Mouse (Mus musculus) forebrain, embryonic 10.5 days (tissue): Measurements from ENCODE around the gene Creb5. TPM values are rescaled to one million over a fixed set of nuclear protein-coding genes. Genes with fewer than 3 reads are reported as not detected.

Source experiments
- DNase-seq: peaks from one replicate; pipeline ENCODE4 v3.0.0-alpha.2; 2017; ENCODE audit warnings: low spot score; ENCODE audit errors: extremely low spot score
- H3K27ac ChIP-seq: fragments of 300-500 bp; sonication (generic); 2 replicates; pipeline ENCODE4 v1.5.1; 2016; ENCODE audit warnings: mild to moderate bottlenecking
- H3K27me3 ChIP-seq: fragments of 300-500 bp; sonication (generic); 2 replicates; pipeline ENCODE4 v1.6.1; 2016; ENCODE audit warnings: mild to moderate bottlenecking; ENCODE audit not compliant: poor library complexity, severe bottlenecking
- H3K36me3 ChIP-seq: fragments of 300-500 bp; sonication (generic); replicated peaks from 2 replicates; pipeline ENCODE4 v1.6.1; 2016; ENCODE audit warnings: mild to moderate bottlenecking, moderate library complexity
- H3K4me1 ChIP-seq: fragments of 300-500 bp; sonication (generic); 2 replicates; pipeline ENCODE4 v1.6.1; 2016
- H3K4me3 ChIP-seq: fragments of 300-500 bp; sonication (generic); 2 replicates; pipeline ENCODE4 v1.5.1; 2016; ENCODE audit warnings: mild to moderate bottlenecking, moderate library complexity
- H3K9me3 ChIP-seq: fragments of 300-500 bp; sonication (generic); 2 replicates; pipeline ENCODE4 v1.6.1; 2016; ENCODE audit warnings: mild to moderate bottlenecking, moderate library complexity
- WGBS: fragments of 180-500 bp; shearing (Covaris S2); methylation state at CpG from one replicate; pipeline ENCODE4 v1.1.7; 2016; 5-methylcytosine and 5-hydroxymethylcytosine counted together
- polyA plus RNA-seq: library from polyadenylated mRNA; unstranded; fragments of >200 nt; fragmentation: Nextera tagmentation; extraction: Ambion mirVana; gene quantifications from 2 replicates; pipeline ENCODE4 v1.2.1, GENCODE M21; 2016

Gene Creb5
- polyA plus RNA-seq, 1 experiment from 2014 or later, result 22.9 TPM

- Histone ChIP-seq H3K4me1 (peaks cover 35% of the 10 kb centered on the region), H3K36me3 (peaks cover 2% of the 10 kb centered on the region; the same call in 1 of the 2 replicates), H3K27ac (peak overlapping the region; percentile 80), H3K9me3 (no peaks in the 10 kb centered on the region), H3K4me3 (peak overlapping the region; percentile 41), H3K27me3 (no peaks in the 10 kb centered on the region)
- WGBS, result 4% methylated on average over 15 of the region's 15 CpGs
- DNase-seq, result peak; percentile 63
Observed at GRCm38 (mm10) chr6:53698128-53698749, 411.2 kb downstream of the Creb5 start.

DNA sequence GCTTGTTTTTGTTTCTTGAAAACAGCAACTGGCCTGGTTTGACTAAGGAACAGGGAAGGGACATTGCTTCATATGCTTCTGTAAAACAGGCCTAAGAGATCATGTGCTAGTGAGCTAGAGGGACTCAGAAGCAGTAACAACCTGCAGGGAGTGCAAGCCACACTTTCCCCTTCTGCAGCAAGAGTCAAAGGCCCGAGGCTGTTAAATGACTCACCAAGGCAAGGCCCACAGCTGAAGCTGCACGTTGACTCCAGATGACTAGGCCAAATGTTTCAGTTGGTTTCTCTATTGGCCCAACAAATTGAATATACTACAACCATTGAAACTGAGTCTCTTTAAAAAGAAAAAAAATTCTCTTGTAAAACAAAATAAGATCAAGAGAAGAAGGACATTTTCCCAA is 417.4 kb downstream of the Creb5 start:
- Histone ChIP-seq H3K36me3 (no peaks in the 10 kb centered on the region), H3K27ac (no peak overlapping the region), H3K4me1 (peaks cover 7% of the 10 kb centered on the region; the same call in 1 of the 2 replicates), H3K4me3 (no peak overlapping the region), H3K27me3 (no peaks in the 10 kb centered on the region), H3K9me3 (no peaks in the 10 kb centered on the region)
- no peak for DNase-seq
- WGBS, result 54% methylated on average over 2 of the region's 2 CpGs

DNA sequence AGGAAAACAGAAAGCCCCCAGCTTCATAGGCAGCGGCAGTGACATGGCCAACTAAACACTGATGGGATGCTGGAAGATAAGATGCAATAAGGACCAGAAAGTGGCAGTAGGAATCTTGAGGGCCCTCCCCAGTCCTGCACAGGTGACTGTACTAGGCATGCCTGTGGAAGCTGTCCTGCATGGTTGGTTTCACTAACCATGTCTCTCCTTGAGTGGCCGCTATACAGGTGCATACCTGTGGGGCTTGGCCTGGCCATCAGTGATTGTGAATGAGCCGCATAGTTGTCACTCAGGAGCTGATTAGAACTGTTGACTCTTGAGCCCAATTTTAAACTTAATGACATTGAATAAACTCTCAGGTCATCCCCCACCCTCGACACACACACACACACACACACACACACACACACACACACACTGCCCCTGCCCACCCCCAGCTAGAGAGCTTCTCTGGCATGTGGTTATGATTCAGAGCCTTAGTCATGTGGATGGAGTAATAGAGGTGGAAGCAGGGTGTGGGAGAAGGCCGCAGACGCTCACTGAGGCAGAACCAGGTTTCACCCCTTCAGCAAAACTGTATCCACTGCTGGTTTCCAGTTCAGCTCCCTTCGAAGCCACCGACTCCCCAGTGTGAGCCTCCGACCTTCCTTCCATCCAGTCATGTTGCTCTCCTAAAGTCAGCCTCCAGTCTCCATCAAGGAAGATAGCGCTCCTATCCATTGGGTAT is 419.7 kb downstream of the Creb5 start:
- 93% methylated on average over 10 of the region's 10 CpGs for WGBS
- no peaks in the 10 kb centered on the region for H3K36me3 ChIP-seq
- H3K9me3 ChIP-seq, result no peaks in the 10 kb centered on the region
- DNase-seq, result no peak
- H3K27me3 ChIP-seq, result no peaks in the 10 kb centered on the region
- peaks cover 7% of the 10 kb centered on the region; the same call in 1 of the 2 replicates for H3K4me1 ChIP-seq
- no peak overlapping the region for H3K4me3 ChIP-seq
- no peak overlapping the region for H3K27ac ChIP-seq

DNA sequence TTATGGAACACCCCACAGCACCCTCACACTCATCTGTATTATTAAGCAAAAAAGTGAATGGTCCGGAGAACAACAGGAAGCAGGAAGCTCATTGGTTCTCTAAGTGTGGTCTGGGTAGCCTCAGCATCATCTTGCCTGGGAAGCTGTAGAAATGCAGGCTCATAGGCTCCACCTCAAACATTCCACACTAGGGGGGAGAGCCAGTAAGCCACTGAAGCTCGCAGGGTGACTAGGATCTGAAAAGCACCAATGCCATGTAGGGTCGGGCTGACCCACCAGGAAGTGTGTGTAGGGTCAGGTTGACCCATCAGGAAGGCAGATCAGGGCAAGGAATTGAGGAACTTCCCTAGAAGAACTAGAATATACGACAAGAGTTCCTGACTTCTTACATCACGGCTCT is 420.7 kb downstream of the Creb5 start:
- H3K4me1 ChIP-seq, result peaks cover 7% of the 10 kb centered on the region; the same call in 1 of the 2 replicates
- no peaks in the 10 kb centered on the region for H3K36me3 ChIP-seq
- DNase-seq, result no peak
- H3K27ac ChIP-seq, result no peak overlapping the region
- no peaks in the 10 kb centered on the region for H3K9me3 ChIP-seq
- 77% methylated on average over 5 of the region's 5 CpGs for WGBS
- no peak overlapping the region for H3K4me3 ChIP-seq
- no peaks in the 10 kb centered on the region for H3K27me3 ChIP-seq

- Histone ChIP-seq H3K4me1 (peaks cover 13% of the 10 kb centered on the region; the same call in 1 of the 2 replicates), H3K27me3 (no peaks in the 10 kb centered on the region), H3K4me3 (no peak overlapping the region), H3K36me3 (no peaks in the 10 kb centered on the region), H3K9me3 (no peaks in the 10 kb centered on the region), H3K27ac (no peak overlapping the region)
- no peak for DNase-seq
- 92% methylated on average over 14 of the region's 14 CpGs for WGBS
Observed at GRCm38 (mm10) chr6:53709694-53710442, 422.8 kb downstream of the Creb5 start.

DNA sequence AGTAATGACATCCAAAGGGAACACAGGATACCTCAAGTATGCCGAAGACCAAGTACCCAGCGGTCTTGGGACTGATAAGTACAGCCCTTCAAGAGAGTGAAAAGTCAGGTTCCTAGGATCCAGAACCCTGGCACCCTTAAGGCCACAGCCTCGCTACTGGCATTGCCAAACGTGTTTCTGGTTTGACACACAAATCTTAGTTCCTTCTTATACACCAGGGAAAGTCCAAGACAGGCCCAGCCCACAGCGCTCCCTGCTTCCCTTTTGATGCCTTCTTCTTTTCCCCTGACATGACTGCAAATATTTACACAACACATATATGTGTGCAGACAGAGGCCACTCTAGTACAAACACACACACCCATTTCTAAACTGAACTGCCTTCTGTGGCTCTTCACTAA is 423.5 kb downstream of the Creb5 start:
- no peak overlapping the region for H3K27ac ChIP-seq
- 92% methylated on average over 5 of the region's 5 CpGs for WGBS
- peaks cover 13% of the 10 kb centered on the region; the same call in 1 of the 2 replicates for H3K4me1 ChIP-seq
- no peak for DNase-seq
- no peaks in the 10 kb centered on the region for H3K27me3 ChIP-seq
- H3K36me3 ChIP-seq, result no peaks in the 10 kb centered on the region
- no peak overlapping the region for H3K4me3 ChIP-seq
- no peaks in the 10 kb centered on the region for H3K9me3 ChIP-seq

DNA sequence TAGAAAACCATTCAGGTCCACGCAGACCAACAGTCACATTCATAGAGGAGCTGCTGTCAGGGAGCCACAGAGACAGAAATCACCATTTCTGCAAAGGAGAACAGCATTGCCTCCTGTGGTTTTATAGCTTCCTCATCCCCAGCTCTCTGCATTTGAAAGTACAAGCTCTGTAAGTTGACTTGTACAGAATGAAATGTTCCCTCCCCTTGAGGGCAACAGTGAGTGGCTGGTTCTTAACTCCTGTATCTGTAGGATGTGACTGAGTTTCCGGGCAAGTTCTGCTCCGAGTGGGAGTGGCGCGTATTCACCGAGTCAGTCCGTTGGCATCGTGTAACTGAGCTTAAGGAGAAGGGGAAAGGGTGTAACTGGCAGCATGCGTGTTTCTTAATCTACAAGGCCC is 426.1 kb downstream of the Creb5 start:
- H3K4me3 ChIP-seq, result no peak overlapping the region

GRCm38 (mm10) chr6:53714908-53715321 is 427.8 kb downstream of the Creb5 start:
- DNase-seq, result no peak
- Histone ChIP-seq H3K27me3 (no peaks in the 10 kb centered on the region), H3K27ac (0 out of 2 replicates have a peak overlapping the region, but pooled peaks have one; percentile 11), H3K36me3 (no peaks in the 10 kb centered on the region), H3K4me1 (peaks cover 10% of the 10 kb centered on the region; the same call in 1 of the 2 replicates), H3K4me3 (no peak overlapping the region), H3K9me3 (no peaks in the 10 kb centered on the region)
- 94% methylated on average over 9 of the region's 9 CpGs for WGBS

More for the DNA sequence above, 426.1 kb downstream of the Creb5 start:
- Histone ChIP-seq H3K9me3 (no peaks in the 10 kb centered on the region), H3K36me3 (no peaks in the 10 kb centered on the region), H3K27ac (no peak overlapping the region), H3K27me3 (no peaks in the 10 kb centered on the region), H3K4me1 (peaks cover 13% of the 10 kb centered on the region; the same call in 1 of the 2 replicates)
- 86% methylated on average over 9 of the region's 9 CpGs for WGBS
- no peak for DNase-seq

DNA sequence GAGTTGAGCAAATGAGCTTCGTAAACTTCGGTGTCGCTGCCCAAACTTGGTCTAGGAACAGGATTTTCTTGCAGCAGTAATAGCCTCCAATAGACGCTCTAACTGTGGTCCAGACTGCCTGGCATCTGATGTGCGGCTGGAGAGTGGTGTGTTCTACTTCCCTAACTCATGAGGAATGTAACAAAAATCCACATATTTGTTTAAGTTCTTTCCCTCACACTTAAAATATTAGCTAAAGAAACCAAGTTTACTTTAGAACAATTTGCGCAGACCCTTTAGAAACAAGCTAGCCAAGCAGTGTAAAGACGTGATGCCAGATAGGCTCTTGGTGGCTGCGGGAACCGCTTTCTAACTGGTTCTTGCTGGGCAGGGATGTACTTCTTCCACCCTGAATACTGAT is 428.9 kb downstream of the Creb5 start:
- WGBS, result 95% methylated on average over 9 of the region's 9 CpGs
- peaks cover 10% of the 10 kb centered on the region; the same call in 1 of the 2 replicates for H3K4me1 ChIP-seq
- DNase-seq, result no peak
- no peaks in the 10 kb centered on the region for H3K9me3 ChIP-seq
- H3K36me3 ChIP-seq, result no peaks in the 10 kb centered on the region
- H3K27ac ChIP-seq, result no peak overlapping the region
- no peaks in the 10 kb centered on the region for H3K27me3 ChIP-seq
- no peak overlapping the region for H3K4me3 ChIP-seq

DNA sequence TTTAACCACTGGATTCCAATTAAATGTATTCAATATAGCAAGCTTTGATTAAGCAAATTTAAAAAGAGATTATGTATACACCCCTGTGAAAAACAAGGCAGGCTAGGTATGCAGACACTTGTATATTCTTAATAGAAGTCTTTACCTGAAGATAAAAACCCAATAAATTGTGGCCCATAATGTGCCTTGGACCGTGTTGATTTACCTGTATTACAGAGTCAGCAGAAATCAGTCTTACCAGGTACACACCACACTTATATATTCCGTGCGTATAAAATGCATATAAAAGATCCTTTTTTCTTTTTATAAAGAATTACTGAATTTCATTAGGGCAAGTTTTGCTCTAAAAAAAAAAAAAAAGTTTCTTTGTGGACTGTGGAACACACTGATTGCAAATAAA is 432.9 kb downstream of the Creb5 start:
- DNase-seq, result no peak
- 0 out of 2 replicates have a peak, but pooled peaks cover 6% of the 10 kb centered on the region for H3K4me1 ChIP-seq
- H3K4me3 ChIP-seq, result no peak overlapping the region
- WGBS, result 91% methylated on average over 3 of the region's 3 CpGs
- no peaks in the 10 kb centered on the region for H3K36me3 ChIP-seq
- no peak overlapping the region for H3K27ac ChIP-seq
- H3K9me3 ChIP-seq, result no peaks in the 10 kb centered on the region
- H3K27me3 ChIP-seq, result peaks cover 13% of the 10 kb centered on the region; the same call in 1 of the 2 replicates

DNA sequence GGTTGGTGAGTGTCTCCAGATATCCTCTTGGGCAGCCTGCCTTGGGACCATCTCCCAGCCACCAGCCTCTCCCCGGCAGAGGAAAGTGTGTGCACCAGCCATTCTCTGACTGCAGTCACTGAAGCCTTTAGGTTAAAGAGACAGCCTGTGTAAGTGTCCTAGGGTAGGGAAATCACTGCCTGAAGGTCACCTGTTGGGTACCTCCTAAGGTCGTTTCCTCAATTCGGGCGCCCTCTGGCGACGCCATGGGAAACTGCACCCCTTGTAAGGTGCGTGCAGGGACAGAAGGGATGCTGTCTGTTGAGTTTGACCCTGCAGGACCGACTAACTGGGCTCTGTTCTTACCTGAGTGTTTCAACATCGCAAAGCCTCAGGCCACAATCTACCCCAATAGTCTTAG is 434.5 kb downstream of the Creb5 start:
- Histone ChIP-seq H3K36me3 (no peaks in the 10 kb centered on the region), H3K4me1 (0 out of 2 replicates have a peak, but pooled peaks cover 6% of the 10 kb centered on the region), H3K27me3 (peaks cover 13% of the 10 kb centered on the region; the same call in 1 of the 2 replicates), H3K27ac (no peak overlapping the region), H3K9me3 (no peaks in the 10 kb centered on the region), H3K4me3 (no peak overlapping the region)
- peak; percentile 68 for DNase-seq
- 15% methylated on average over 9 of the region's 9 CpGs for WGBS

DNA sequence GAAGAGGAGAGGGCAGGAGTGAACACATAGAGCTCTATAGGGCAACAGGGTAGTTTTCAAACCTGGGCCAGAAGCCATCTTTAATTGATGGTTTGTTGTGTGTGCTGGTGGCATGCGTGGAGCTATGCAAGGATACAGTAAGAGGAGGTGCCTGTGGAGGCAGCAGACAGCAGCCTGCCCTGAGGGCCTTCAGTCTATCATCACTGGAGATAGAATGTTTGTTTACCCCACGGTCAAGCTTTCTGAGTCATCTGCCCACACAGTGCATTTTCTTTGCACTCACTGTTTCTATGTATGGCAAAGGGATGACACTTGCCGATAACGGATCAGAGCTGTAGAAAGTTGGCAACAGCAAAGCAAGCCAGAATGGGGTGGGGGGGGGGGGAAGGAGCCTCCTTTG is 435.6 kb downstream of the Creb5 start:
- no peak for DNase-seq
- Histone ChIP-seq H3K9me3 (no peaks in the 10 kb centered on the region), H3K27ac (no peak overlapping the region), H3K27me3 (peaks cover 13% of the 10 kb centered on the region; the same call in 1 of the 2 replicates), H3K36me3 (no peaks in the 10 kb centered on the region), H3K4me1 (0 out of 2 replicates have a peak, but pooled peaks cover 6% of the 10 kb centered on the region), H3K4me3 (no peak overlapping the region)
- 83% methylated on average over 4 of the region's 4 CpGs for WGBS
